Mouse (Mus musculus) adrenal gland, postnatal 4 days (tissue): ENCODE measurements around the gene Zbtb16. TPM values are rescaled to one million over a fixed set of nuclear protein-coding genes. Genes with fewer than 3 reads are reported as not detected.

ENCODE experiments used
- DNase-seq, 2 experiments: peaks; one replicate each; pipeline ENCODE4 v3.0.0; 2021 to 2022; ENCODE audit warnings: low spot score in 2 of 2, mixed read lengths in 2 of 2
- total RNA-seq, 2 experiments: library from RNA; stranded (reverse); gene quantifications; 2 replicates each; pipeline ENCODE4 v1.2.3; 2021

Gene Zbtb16
- total RNA-seq, 2 experiments from 2014 or later: 32.4 to 47.4 TPM

DNA sequence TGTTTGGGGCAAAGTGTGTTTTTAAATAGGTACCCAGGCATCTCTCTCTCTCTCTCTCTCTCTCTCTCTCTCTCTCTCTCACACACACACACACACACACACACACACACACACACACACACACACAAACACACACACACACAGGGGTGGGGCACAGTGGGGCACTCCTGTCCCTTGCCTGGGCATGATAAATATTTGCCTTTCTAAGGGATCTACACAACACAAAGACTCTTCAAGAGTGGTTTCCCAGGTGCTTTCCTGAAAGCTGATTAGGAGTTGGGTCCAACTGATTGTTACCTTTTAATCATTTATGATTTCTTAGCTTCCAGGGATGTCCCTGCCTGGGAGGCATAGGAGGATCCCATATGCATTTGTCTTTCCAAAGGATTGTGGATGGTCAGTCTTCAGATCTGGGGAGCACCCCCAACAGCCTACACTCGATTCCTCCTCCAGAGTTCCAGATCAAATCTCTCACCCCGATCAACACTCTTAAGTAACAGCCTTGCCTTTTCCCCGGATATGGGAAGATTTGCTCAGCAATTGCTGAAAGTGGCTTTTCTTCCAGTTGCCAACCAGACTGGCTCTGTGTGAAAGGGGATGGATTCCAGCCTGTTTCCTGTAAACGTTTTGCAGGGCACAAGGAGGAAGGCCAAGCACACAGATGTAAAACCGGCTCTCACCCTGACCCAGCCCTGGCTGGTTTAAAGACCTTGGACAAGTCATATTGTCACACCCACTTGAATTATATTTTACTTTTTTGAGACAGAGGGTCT, 90.5 kb downstream of the Zbtb16 start:
- no peak for DNase-seq

DNA sequence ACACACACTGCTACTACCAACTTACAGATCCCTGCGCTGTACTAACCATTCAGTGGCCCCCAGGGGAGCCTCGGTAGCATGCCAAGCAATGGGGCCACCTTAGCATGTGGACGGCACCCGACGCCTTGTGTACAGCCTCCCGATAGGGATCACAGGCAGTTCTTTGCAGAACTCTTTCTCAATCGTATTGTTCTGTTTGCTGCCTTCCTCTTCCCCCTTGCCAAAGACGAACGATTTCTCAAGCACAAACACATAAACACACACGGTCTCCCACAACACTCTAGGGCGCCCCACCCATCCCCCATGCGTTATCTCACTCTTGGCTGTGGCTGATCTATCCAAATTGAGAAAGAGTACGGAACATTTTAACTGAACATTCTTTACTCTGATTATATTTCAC, 91.1 kb downstream of the Zbtb16 start:
- DNase-seq: no peak

DNA sequence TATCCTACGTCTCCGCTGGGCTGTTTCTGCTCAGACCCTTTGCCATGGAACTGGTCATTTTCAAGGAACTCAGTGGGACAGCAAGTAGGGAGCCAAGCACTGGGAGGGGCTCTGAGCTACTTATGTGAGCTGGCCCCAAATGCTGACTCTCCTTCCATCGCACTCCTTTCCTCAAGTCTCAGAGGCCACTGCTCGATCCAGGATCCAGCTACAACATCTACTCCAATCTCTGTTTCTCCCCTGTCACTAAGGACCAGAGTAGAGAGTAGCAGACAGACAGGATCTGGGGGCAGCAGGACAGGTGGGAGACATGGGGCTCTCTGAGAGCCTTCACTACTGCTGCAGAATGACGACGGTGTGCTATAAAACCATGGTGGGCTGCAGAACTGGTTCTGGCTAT, 91.6 kb downstream of the Zbtb16 start:
- DNase-seq: no peak

DNA sequence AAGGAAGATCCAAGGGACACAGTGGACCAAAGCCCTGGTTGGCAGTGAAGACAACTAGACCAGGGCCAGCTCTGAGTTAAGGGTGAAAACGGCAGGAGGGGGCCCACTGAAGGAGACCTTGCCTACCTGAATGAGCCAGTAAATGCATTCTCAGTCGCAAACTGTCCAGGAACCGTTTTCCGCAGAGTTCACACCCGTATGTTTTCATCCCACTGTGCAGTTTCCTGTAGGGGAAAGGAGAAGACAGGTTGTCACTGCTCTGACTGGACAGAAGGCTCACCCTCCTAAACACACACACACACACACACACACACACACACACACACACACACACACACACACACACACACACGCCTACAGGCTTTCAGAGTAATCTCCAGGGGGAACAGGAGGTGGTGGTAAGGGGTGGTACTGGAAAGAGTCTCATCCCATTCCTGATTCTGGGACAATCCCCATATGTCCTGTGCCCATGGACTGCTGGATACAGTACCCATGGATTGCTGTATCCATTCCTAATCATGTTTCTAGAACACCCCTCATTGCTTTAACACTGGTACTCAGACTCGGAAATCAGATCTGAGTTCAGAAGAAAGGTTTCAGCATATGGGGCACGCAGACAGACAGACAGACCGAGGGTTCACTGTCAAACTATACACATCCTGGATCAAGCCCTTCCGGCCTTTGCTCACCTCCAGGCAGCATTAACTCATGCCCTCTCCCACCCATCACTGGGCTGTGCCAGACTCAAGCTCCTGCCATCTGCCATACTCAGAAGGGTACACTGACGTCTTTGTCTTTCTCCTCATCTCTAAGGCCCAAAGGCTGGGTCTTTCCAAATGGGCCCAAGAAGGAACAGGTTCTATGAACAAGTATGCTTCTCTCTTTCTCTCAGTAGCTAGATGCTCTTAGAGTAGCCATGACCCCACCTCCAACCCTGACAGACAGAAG, 92.4 kb downstream of the Zbtb16 start:
- no peak for DNase-seq

DNA sequence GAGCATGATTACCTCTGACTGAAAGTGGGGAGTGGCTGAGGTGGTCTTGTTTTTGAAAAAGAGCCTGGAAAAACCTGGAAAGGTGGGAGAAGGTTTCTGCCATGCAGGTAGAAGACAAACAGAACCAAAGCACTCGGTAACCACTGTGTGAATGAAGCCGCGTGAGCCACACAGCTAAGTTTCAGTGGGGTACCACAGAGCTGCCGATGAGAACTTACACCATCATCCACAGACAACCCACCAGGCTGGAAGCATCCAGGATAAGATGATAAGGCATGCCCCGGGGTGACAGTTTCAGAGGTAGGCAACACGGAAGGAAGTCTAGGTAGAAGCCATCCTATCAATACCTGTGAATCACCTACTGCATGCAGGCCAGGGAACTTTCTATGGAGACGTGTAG, 93.9 kb downstream of the Zbtb16 start:
- DNase-seq: no peak

DNA sequence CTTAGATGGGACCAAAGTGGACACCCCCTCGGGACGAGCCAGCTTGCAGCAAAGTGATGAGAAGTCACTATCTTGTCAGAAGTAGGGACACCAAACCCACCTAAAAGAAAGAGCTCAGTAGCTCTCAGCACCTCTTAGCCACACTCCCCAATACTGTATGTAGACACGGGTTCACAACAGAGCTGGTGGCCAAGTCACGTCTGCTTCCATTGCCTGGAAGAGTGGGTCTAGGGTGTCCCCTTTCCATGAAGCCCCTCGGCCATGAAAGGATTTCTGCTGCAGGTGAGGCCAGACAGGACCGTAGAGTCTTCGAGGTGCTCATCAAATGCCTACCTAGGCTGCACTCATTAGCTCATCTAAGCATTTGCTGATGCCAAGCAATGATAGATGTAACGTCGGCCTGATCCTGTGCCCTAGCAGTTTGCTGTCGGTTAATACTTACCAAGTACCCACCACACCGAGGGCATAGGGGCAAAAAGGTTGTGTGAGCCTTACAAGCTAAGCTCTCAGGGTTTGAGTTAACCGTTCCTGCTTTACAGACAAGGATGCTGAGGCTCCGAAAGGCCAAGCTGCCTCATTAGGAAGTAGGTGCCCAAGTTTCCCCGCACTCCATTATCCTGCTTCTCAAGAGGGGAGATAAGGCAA, 94.5 kb downstream of the Zbtb16 start:
- no peak for DNase-seq

DNA sequence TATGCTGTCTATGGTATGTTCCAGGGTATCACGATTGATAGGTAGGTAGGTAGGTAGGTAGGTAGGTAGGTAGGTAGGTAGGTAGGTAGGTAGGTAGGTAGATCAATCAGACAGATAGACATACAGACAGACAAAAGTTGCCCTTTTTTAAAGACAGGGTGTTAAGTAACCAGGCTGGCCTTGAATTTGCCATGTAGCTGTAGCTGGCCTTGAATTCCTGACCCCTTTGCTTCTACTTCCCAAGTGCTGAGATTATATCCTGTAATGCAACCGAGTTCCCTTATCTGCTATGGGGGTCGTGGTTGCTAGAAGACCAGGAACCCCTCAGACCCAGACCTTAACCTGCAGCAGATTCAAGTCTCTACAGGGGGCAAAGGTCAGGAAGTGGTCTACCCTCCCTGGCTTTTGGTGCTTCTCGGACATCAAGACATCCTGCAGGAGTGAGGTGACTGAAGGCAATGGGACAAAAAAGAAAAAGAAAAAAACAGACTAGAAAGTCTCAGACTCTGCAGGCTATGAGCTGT, 95.2 kb downstream of the Zbtb16 start:
- DNase-seq: no peak

DNA sequence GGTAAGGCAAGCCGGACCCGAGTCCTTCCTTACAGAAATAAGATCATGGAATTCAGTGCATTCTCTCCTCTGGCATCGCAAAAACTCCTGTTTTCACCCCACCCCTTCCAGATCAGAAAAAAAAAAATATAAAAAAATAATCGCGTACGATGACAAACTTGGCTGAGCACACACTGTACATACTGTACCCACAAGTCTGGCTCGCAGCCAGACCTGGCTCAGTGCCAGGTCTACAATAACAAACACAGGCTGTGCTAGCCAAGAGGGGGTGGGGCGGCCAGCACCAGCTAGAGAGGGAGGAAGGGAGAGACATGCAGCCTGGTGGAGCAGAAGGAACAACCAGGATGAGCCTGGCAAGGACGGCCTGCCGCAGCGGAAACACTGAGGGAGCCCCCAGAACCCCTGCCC, 95.9 kb downstream of the Zbtb16 start:
- peak; percentile 81 to 93 for DNase-seq

DNA sequence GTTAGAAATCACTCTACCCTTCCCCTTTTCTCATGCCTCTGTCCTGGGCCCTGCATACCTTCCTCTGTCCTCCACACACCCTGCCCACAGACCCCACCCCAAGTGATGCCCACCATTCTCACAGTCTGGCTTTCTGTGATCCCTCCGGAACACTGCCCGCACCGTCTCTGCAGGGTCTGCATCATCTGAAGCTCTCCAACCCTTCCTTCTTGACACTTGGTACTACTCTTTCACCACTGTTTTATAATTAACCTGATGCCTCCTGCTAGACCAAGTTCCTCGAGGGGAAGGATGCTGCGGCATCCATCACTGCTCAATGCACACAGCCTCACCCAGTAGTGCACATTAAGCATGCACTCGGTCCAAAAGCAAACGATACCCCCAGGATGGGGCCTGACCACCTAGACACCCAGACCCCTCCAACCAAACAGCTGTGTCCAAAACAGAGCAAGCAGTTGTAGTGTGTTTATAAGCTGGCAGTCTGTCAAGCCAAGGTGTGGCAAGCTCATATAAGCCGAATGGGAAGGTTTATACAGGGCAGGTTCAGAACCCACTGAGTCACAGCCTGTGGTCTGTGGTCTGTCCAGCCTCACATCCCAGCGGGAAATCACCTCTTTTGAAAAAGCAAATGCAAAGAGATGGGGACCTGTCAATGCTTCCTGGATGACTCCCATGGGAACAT, 97.1 kb downstream of the Zbtb16 start:
- no peak for DNase-seq

DNA sequence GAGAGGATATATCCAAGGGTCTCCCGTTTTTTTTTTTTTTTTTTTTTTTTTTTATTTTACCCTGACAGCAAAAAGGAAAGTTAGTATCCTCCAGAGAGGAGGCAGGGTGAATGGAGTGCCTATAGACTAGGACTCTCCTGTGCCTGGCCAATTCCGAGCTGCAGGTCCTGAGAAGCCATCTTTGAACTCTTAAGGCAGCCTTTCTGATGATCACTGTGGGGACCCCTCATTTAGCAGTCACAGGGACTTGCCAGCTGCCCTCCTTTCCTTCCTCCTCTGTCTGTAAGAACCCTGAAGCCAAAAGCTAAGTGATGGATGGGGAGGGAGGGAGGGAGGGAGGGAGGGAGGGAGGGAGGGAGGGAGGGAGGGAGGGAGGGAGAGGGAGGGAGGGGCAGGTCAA, 98.1 kb downstream of the Zbtb16 start:
- DNase-seq: no peak

DNA sequence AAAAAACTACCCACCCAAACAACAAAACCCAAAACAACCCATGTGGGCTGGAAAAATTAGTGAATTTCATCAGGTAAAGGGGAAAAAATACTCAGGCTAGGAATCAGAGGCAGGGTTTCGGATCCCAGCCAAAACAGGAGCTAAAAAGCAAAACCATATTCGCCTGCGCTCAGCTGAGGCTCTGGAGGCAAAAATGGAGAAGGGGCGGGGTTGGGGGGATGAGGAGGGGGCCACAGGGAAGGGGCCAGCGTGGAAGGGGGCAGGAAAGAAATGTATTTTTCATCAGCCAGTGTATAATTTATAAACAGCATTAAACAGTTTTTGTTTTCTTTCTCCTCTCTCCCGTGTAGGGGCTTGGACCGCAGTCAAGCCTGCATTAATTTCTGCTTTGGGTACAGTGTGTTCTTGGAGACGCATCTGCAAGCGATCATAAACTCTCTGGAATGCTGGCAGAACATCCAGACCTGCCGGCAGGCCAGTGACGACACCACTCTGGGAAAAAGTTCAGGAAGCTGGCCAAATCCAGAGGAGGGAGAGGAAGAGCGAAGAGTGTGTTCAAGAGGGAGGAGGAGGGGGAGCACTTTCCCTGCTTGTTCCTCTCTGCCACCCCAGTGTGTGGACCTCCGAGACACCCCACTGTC, 98.7 kb downstream of the Zbtb16 start:
- peak in 1 of 2 experiments; percentile 62 for DNase-seq

DNA sequence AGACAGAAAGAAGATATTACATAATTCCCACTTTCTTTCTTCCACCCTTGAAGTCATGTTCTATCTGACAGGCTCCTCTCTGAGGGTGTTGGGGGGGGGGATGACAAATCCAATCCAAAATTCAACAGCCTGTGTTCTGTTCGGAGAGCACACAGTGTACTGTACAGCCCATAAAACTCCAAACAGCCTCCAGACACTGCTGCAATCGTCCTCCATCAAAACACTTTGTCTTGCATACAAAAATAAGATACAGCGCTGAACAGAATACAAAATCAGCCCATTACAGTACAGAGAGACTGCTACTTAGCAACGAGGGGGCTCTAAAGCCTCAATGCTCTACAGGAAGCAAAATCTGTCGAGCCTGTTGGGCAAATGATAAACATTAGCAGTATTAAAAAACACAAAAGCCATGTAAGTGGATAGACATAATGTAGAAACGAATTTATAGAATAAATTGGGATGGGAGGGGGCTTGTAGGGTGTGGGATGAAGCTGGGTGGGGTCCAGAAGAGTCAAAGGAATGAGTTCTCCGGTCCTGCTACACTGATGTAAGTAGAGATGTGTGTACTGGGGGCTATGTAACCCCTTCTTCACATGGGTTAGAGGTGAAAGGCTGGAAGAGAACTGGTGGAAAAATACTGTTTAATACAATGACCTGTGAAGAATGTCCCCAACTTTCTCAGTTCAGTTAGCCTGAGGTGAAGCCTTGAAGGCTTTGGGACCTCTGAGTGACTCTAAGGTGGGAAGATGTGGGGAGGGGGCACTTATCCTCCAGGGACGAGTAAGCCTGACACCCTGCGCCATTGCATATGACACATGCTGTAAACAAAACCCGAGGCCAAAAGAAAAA, 99.4 kb downstream of the Zbtb16 start:
- no peak for DNase-seq

DNA sequence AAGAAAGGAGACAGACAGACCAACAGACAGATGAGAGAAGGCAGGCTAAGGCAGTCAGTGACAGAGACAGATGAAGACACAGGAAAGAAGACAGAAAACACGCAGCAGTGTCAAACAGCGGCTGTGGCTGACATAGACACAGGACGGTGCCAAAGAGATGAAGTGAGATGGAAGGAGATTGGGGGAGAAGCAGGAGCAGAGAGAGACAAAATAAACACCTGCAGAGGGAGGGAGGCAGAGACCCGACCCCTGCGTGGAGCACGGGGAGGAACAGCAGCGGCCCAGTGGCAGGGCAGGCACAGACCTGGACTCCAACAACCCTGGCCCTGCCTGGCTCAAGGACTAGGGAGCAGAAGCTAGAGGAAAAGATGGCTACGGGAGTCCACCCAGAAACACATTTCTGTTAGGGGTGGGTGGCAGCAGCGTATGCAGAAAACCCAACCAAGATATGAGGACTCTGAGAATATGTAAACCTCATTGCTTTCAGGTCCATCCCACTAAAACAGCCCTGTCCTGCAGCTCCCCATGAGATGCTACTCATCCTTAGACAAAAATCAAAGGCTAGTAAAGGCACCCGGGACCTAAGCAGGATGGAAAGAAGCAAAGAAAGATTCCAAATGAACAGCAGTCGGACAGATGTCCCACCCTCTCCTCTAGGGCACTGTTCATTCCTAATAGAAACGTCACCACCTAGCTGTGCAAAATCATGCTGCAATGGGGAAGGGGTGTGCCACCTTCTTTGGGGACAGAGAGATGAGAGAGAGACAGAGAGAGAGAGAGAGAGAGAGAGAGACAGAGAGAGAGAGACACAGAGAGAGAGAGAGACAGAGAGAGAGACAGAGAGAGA, 100.3 kb downstream of the Zbtb16 start:
- DNase-seq: no peak

DNA sequence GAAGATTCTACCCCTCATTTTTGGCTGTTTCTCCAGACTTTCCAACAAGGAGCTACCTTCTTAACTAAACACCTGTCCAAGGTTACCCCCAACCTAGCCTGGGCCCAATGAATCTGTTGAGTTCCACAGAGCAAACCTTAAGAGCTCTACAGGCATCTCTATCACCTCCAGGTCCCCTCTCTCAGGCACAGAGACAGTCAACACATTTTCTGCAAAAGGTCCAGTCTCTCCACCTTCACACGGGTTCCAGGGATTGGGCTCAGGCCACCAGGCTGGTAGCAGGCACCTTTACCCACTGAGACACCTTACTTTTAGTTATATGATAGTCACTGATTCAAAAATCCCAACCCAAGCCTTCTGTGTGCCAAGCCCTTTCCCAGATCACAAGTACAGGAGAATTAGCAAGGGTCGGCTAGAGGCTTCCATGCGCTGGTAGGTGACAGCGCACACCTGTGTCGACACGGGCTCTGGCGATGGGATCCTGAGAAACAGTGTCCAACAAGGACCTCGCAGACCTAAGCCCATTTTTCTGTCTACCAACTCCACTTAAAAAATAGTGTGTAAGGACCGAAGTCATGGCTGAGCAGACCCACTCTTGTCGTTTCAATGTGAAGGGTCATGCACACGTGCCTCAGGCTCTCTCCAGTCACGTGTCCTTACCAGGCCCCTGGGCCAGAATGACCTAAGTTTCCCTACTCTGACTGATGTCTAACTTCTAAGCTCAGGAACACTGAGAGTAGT, 101.1 kb downstream of the Zbtb16 start:
- no peak for DNase-seq

DNA sequence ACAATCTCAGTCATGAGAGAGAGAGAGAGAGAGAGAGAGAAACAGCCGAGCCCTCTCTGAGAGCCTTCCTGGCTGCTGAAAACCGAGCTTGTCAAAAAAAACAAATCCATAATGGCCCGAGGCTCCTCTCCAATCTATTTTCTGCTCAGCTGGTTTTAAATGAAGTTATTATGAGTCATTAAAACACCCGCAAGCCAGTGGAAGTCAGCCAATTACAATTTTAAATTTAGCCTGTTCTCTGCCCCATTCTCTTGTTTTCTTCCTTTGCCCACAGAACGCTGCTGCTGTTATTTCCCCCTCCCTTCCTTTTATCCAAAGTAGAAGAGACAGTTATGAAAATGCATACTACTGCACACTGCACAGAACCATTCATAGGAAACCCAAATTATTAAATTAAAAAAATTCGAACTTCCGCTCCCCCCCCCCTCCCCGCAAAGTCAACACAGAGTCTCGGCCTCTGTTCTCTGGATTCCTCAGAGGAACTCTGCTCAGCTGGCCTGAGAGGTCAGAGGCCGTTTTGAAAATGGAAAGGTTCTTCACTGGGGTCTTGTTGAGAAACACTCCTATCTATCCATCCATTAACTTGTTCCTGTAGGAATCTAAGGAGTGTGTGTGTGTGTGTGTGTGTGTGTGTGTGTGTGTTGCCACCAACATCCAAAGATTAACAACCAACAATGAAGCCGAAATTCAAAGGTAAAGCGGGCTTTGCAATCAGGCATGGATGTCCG, 102.0 kb downstream of the Zbtb16 start:
- DNase-seq: no peak

DNA sequence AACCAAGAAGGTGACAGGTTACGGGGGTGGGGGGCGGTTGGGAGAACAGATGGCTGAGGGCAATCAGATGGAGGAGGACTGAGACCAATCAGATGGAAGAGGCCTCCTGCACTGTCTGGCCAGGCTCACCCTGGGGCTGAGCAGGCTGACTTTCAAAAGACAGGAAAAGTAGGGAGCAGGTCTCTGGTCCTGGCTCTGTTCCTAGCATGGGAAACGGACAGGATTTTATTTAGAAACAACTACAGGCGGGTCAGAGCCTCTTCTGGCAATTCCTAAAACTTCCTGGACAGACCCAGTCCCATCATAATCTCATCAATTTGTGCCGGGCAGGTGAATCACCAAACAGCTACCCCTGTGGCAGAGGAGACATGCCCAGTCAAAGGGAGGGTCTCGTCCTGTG, 102.9 kb downstream of the Zbtb16 start:
- no peak for DNase-seq
